In the genomic region with DNA sequence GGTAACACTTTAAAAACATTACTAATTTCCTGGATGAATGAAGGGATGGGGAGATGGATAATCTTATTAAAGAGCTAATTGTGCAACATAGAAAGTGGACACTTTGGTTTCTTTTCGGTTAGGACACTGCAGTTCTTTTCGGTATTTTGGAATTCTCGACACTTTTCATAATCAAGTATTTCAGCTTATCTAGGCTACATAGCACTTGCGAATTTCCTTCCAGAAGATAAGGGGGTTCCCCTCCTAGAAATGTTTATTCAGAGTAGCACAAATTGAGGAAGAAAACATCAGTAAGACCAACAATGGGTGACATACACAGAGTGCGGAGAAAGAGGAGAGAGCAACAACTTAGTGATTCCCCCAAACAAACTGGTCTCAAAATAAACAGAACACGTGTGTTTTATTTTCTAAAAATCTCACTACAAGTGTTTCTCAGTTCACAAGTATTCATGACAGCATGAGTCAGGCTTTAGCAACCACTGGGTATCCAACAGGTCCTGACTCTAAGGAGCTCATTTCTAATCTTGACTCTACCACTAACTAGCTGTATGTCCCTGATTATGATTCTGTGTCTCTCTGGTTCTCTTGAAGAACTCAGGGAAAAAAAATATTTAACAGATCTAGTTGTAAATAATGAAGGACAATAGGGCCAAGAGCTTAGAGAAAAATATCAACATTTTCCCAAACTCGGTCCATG, we compare ENCODE assay signal across 1 mouse cellular context.
TF ChIP-seq lines count a peak whose summit lies in the region.

No protein-coding gene starts in this region.

TF ChIP-seq in MEL, 35 proteins besides CTCF, POLR2A, EP300 and RAD21 (continued from another document):
- peak; percentile 51; the same call in 1 of the 2 replicates for TF ChIP-seq HCFC1 (IDR thresholded peaks at IDR 0.05; ENCODE audit: low read depth, low read length)
- no peak for TF ChIP-seq NELFE (IDR thresholded peaks at IDR 0.05; ENCODE audit: low read depth, low read length)
- TF ChIP-seq E2F4 (IDR thresholded peaks at IDR 0.05; ENCODE audit: borderline replicate concordance, low read depth, low read length) = no peak
- no peak for TF ChIP-seq ZNF384 (IDR thresholded peaks at IDR 0.05; ENCODE audit: low read depth, low read length)
- no peak for TF ChIP-seq USF2 (IDR thresholded peaks at IDR 0.05; ENCODE audit: borderline replicate concordance in 1 of 2, insufficient read depth in 1 of 2, low read depth in 1 of 2, low read length in 2 of 2)
- TF ChIP-seq ZMIZ1 (IDR thresholded peaks at IDR 0.05; ENCODE audit: low read depth, low read length) = no peak
- TF ChIP-seq TAL1 (IDR thresholded peaks at IDR 0.05; ENCODE audit: low read length) = peak; percentile 76
- TF ChIP-seq MYB (IDR thresholded peaks at IDR 0.05; ENCODE audit: low read depth, low read length) = peak; percentile 23; the same call in 1 of the 2 replicates
- no peak for TF ChIP-seq CHD1 (IDR thresholded peaks at IDR 0.05; ENCODE audit: low read depth, low read length)
- TF ChIP-seq MAFK (IDR thresholded peaks at IDR 0.05; ENCODE audit: borderline replicate concordance, low read depth, low read length) = no peak
